Mouse (Mus musculus) stomach, postnatal 0 days (tissue): ENCODE measurements around the gene Scn3b. TPM values are rescaled to one million over a fixed set of nuclear protein-coding genes. Genes with fewer than 3 reads are reported as not detected.

Source experiments
- ATAC-seq: fragments of 200-750 bp; cut with Nextera tagmentation; 2 replicates; pipeline ENCODE4 v1.8.0; 2017; ENCODE audit not compliant: low FRiP score, low TSS enrichment
- DNase-seq: peaks from one replicate; pipeline ENCODE4 v3.0.0-alpha.2; 2016; ENCODE audit warnings: low spot score
- H3K27ac ChIP-seq: fragments of 300-500 bp; sonication (generic); replicated peaks from 2 replicates; pipeline ENCODE4 v1.5.1; 2014; ENCODE audit warnings: mild to moderate bottlenecking, control low read depth
- H3K27me3 ChIP-seq: fragments of 300-500 bp; sonication (generic); 2 replicates; pipeline ENCODE4 v1.6.1; 2014; ENCODE audit warnings: low read length; ENCODE audit not compliant: control insufficient read depth, insufficient read depth
- H3K36me3 ChIP-seq: fragments of 300-500 bp; sonication (generic); 2 replicates; pipeline ENCODE4 v1.6.1; 2014; ENCODE audit warnings: low read length, mixed read lengths; ENCODE audit not compliant: control insufficient read depth, insufficient read depth
- H3K4me1 ChIP-seq: fragments of 300-500 bp; sonication (generic); replicated peaks from 2 replicates; pipeline ENCODE4 v1.6.1; 2014; ENCODE audit warnings: antibody characterized with exemption; ENCODE audit not compliant: control insufficient read depth, insufficient read depth
- H3K4me2 ChIP-seq: fragments of 300-500 bp; sonication (generic); replicated peaks from 2 replicates; pipeline ENCODE4 v1.6.1; 2014; ENCODE audit warnings: low read depth, mild to moderate bottlenecking, control low read depth, moderate library complexity
- H3K4me3 ChIP-seq: fragments of 300-500 bp; sonication (generic); 2 replicates; pipeline ENCODE4 v1.5.1; 2014; ENCODE audit warnings: low read depth, low read length, control low read depth
- H3K9ac ChIP-seq: fragments of 300-500 bp; sonication (generic); 2 replicates; pipeline ENCODE4 v1.6.1; 2014; ENCODE audit warnings: mild to moderate bottlenecking, low read length, control low read depth, mixed read lengths
- H3K9me3 ChIP-seq: fragments of 300-500 bp; sonication (generic); 2 replicates; pipeline ENCODE4 v1.6.1; 2016; ENCODE audit warnings: low read length; ENCODE audit not compliant: control insufficient read depth
- CTCF ChIP-seq: IDR thresholded peaks from 2 replicates; pipeline ENCODE4 v1.5.1; 2016; ENCODE audit warnings: antibody characterized with exemption, low read depth, mild to moderate bottlenecking, moderate library complexity
- EP300 ChIP-seq: optimal IDR thresholded peaks from 2 replicates; pipeline ENCODE3; 2016; ENCODE audit warnings: antibody characterized with exemption
- WGBS: fragments of 180-500 bp; shearing (Covaris S2); extraction: QIAGEN DNeasy Blood & Tissue Kit; methylation state at CpG from one replicate; pipeline ENCODE4 v1.1.7; 2014; 5-methylcytosine and 5-hydroxymethylcytosine counted together
- polyA plus RNA-seq: library from polyadenylated mRNA; unstranded; fragments of >200 nt; fragmentation: Nextera tagmentation; extraction: Ambion mirVana; gene quantifications from 2 replicates; pipeline ENCODE4 v1.2.1, GENCODE M21; 2015

Scn3b gene
- polyA plus RNA-seq, result 2.0 and 2.9 TPM in 2 replicates

- Histone ChIP-seq H3K4me1 (no peaks in the 10 kb centered on the region), H3K27ac (no peak within 1 kb of the TSS), H3K9me3 (no peaks in the 10 kb centered on the region), H3K9ac (no peak within 1 kb of the TSS), H3K4me2 (peak within 1 kb of the TSS; percentile 60), H3K27me3 (no peaks in the 10 kb centered on the region), H3K36me3 (no peaks in the 10 kb centered on the region), H3K4me3 (peak within 1 kb of the TSS; percentile 33)
- under 1% methylated on average over 41 of the region's 42 CpGs for WGBS
- peak; percentile 77 for ATAC-seq
- TF ChIP-seq EP300 (no peak), CTCF (no peak)
- peak; percentile 54 for DNase-seq
Measured at GRCm38 (mm10) chr9:40269103-40269861, at the start of gene Scn3b. TSS of gene Scn3b (plus strand) at chr9:40269217.

GRCm38 (mm10) chr9:40224289-40224688 lies 44.7 kb upstream of the Scn3b start:
- 61% methylated on average over 4 of the region's 4 CpGs for WGBS

GRCm38 (mm10) chr9:40227874-40228789 lies 40.9 kb upstream of the Scn3b start:
- DNase-seq (peak; percentile 72), ATAC-seq (peak; percentile 63; the same call in 1 of the 2 replicates)
- Histone ChIP-seq H3K4me3 (no peak overlapping the region), H3K36me3 (no peaks in the 10 kb centered on the region), H3K27me3 (no peaks in the 10 kb centered on the region), H3K4me1 (no peaks in the 10 kb centered on the region), H3K9me3 (no peaks in the 10 kb centered on the region), H3K4me2 (no peak overlapping the region), H3K27ac (no peak overlapping the region), H3K9ac (no peak overlapping the region)
- TF ChIP-seq CTCF, result peak; percentile 92
- no peak for TF ChIP-seq EP300
- WGBS, result 67% methylated on average over 10 of the region's 10 CpGs

More at GRCm38 (mm10) chr9:40224289-40224688, 44.7 kb upstream of the Scn3b start:
- TF ChIP-seq CTCF (peak; percentile 47), EP300 (no peak)
- H3K9me3 ChIP-seq, result no peaks in the 10 kb centered on the region
- no peak overlapping the region for H3K9ac ChIP-seq
- no peak for DNase-seq
- H3K4me3 ChIP-seq, result no peak overlapping the region
- H3K36me3 ChIP-seq, result no peaks in the 10 kb centered on the region
- ATAC-seq, result no peak
- H3K27ac ChIP-seq, result no peak overlapping the region
- no peak overlapping the region for H3K4me2 ChIP-seq
- H3K4me1 ChIP-seq, result no peaks in the 10 kb centered on the region
- no peaks in the 10 kb centered on the region for H3K27me3 ChIP-seq

GRCm38 (mm10) chr9:40228804-40229331 lies 40.1 kb upstream of the Scn3b start:
- Histone ChIP-seq H3K27ac (no peak overlapping the region), H3K4me2 (no peak overlapping the region), H3K9ac (no peak overlapping the region), H3K4me3 (no peak overlapping the region), H3K4me1 (no peaks in the 10 kb centered on the region), H3K36me3 (no peaks in the 10 kb centered on the region), H3K27me3 (no peaks in the 10 kb centered on the region), H3K9me3 (no peaks in the 10 kb centered on the region)
- WGBS, result 53% methylated on average over 6 of the region's 6 CpGs
- no peak for TF ChIP-seq EP300
- TF ChIP-seq CTCF, result no peak
- ATAC-seq (no peak), DNase-seq (no peak)

- H3K27ac ChIP-seq, result no peak overlapping the region
- no peak overlapping the region for H3K4me2 ChIP-seq
- no peaks in the 10 kb centered on the region for H3K4me1 ChIP-seq
- H3K4me3 ChIP-seq, result no peak overlapping the region
- no peak for TF ChIP-seq EP300
- TF ChIP-seq CTCF, result no peak
- H3K9ac ChIP-seq, result no peak overlapping the region
- H3K27me3 ChIP-seq, result no peaks in the 10 kb centered on the region
- H3K36me3 ChIP-seq, result no peaks in the 10 kb centered on the region
- 45% methylated on average over 5 of the region's 5 CpGs for WGBS
- ATAC-seq (no peak), DNase-seq (no peak)
- no peaks in the 10 kb centered on the region for H3K9me3 ChIP-seq
Measured at GRCm38 (mm10) chr9:40229479-40229878, 39.5 kb upstream of the Scn3b start.
